ENCODE assay signal across 15 mouse cellular contexts in genomic region chr9:107325904-107326303, GRCm38 (mm10). TPM values are rescaled to one million over a fixed set of nuclear protein-coding genes. Genes with fewer than 3 reads are reported as not detected.
A peak's percentile ranks its signal among the peaks of the same experiment; 100 is the strongest.
DNase-seq lines count a peak whose midpoint lies in the region; ATAC-seq and TF ChIP-seq lines count a peak whose summit lies in the region.
"Had no signal": no experiment of that assay in that cellular context is flagged by ENCODE, and none has a peak within 500 bp of the region (broad histone marks: within the 10 kb centered on the region; RNA-seq: fewer than 3 reads in every experiment).

No protein-coding gene starts in this region.

- in situ Hi-C loops in Patski (cut with MboI; ENCODE audit: low pct_unique_long_range_greater_than_20kb): no loop called here

- WGBS in heart, adult 2 months: 35% methylated on average over 7 of the region's 7 CpGs
- WGBS in forebrain, embryonic 14.5 days: 93% methylated on average over 7 of the region's 7 CpGs

- peaks cover 2% of the 10 kb centered on the region for H3K36me3 ChIP-seq in heart, adult 2 months (ENCODE audit: control insufficient read depth, insufficient read depth, low read length)
- H3K36me3 ChIP-seq in forebrain, embryonic 14.5 days (ENCODE audit: control insufficient read depth, insufficient read depth, low read length): 0 out of 2 replicates have a peak, but pooled peaks cover 7% of the 10 kb centered on the region

- H3K27me3 ChIP-seq in heart, adult 2 months (ENCODE audit: control insufficient read depth, insufficient read depth, low read length): no peaks in the 10 kb centered on the region
- H3K27me3 ChIP-seq in Patski: no peaks in the 10 kb centered on the region
- H3K27me3 ChIP-seq in forebrain, embryonic 14.5 days (replicated peaks; ENCODE audit: control insufficient read depth, insufficient read depth, low read length): no peaks in the 10 kb centered on the region
- H3K27me3 ChIP-seq: hindbrain, embryonic 12.5 days had no signal

- H3K9ac ChIP-seq in heart, adult 2 months (ENCODE audit: low read depth, low read length): no peak overlapping the region
- no peak overlapping the region for H3K9ac ChIP-seq in forebrain, embryonic 14.5 days (ENCODE audit: low read length)
- H3K9ac ChIP-seq: hindbrain, embryonic 12.5 days had no signal

- CTCF ChIA-PET in Patski (lab: Charles Lee): interaction anchor here (0.9 to 2.9 kb wide), 6 partner anchors 10 to 29 kb away, joined by 3 to 15 read pairs (median 4); partner anchors contain the start of gene Cish

- H3K4me2 ChIP-seq in forebrain, embryonic 14.5 days (ENCODE audit: low read length): no peak overlapping the region
- H3K4me2 ChIP-seq: hindbrain, embryonic 12.5 days; liver, embryonic 11.5 days had no signal

- peak overlapping the region; percentile 73 for H3K27ac ChIP-seq in heart, adult 2 months
- no peak overlapping the region for H3K27ac ChIP-seq in forebrain, embryonic 14.5 days (ENCODE audit: low read depth, low read length)
- H3K27ac ChIP-seq: embryonic facial prominence, embryonic 10.5 days; hindbrain, embryonic 12.5 days had no signal

- H3K79me2 ChIP-seq in heart, adult 2 months (replicated peaks; ENCODE audit: control insufficient read depth, insufficient read depth, low read length): no peaks in the 10 kb centered on the region

- ATAC-seq in Patski: peak; percentile 37
- no peak for ATAC-seq in forebrain, embryonic 14.5 days

- 0 out of 2 replicates have a peak, but pooled peaks have one; percentile 39 for TF ChIP-seq EP300 in heart, adult 2 months (IDR thresholded peaks at IDR 0.05; ENCODE audit: insufficient read depth, low read depth, low read length)

- POLR2A ChIA-PET in Patski (lab: Charles Lee): interaction anchor here (0.6 to 6.5 kb wide), 6 partner anchors 9 to 28 kb away, joined by 3 to 54 read pairs (median 6); partner anchors contain the start of gene Cish

- no peak for TF ChIP-seq POLR2A in heart, adult 2 months (IDR thresholded peaks at IDR 0.05; ENCODE audit: insufficient read depth, low read depth, low read length)

- H3K4me1 ChIP-seq in heart, adult 2 months (ENCODE audit: control insufficient read depth, insufficient read depth, low read length): peaks cover 17% of the 10 kb centered on the region
- H3K4me1 ChIP-seq in forebrain, embryonic 14.5 days (ENCODE audit: control insufficient read depth, insufficient read depth, low read length): no peaks in the 10 kb centered on the region
- H3K4me1 ChIP-seq: forebrain, embryonic 10.5 days; hindbrain, embryonic 12.5 days had no signal

- intact Hi-C loops in heart, adult 2 months (cut with DNase I): loop anchor here (2.0 kb wide), 1 partner anchor 27 kb away; no protein-coding TSS in a partner anchor

- TF ChIP-seq CTCF in heart, adult 2 months (IDR thresholded peaks at IDR 0.05): no peak
- TF ChIP-seq CTCF in Patski (IDR thresholded peaks at IDR 0.05): no peak

- no peaks in the 10 kb centered on the region for H3K9me3 ChIP-seq in forebrain, embryonic 14.5 days (replicated peaks; ENCODE audit: control insufficient read depth, low read length)
- H3K9me3 ChIP-seq: embryonic facial prominence, embryonic 10.5 days; forebrain, embryonic 10.5 days; hindbrain, embryonic 12.5 days had no signal

- no peak overlapping the region for H3K4me3 ChIP-seq in heart, adult 2 months
- no peak overlapping the region for H3K4me3 ChIP-seq in forebrain, embryonic 14.5 days (ENCODE audit: low read depth, low read length)
- H3K4me3 ChIP-seq: embryonic facial prominence, embryonic 10.5 days; forebrain, embryonic 10.5 days; hindbrain, embryonic 12.5 days had no signal

- peak; percentile 63 to 78 for DNase-seq in heart, adult 2 months
- DNase-seq in heart, adult 8-10 months (ENCODE audit: low spot score): no peak
- no peak for DNase-seq in Patski (ENCODE audit: low read depth, low spot score)
- peak; percentile 69 for DNase-seq in gastrocnemius, postnatal 25 days
- DNase-seq in lung, postnatal 10 days: peak; percentile 55
- no peak for DNase-seq in forebrain, embryonic 14.5 days (ENCODE audit: low spot score)
- no peak for DNase-seq in ovary, postnatal 14 days (ENCODE audit: low spot score)
- no peak for DNase-seq in layer of hippocampus, postnatal 25 days (ENCODE audit: extremely low spot score in 1 of 2, low spot score in 1 of 2)
- DNase-seq: cerebellum, postnatal 14 days had no signal

RNA-seq across cellular contexts. Expression of gene Hemk1, which starts 12.2 kb away (rescaled TPM):
- total RNA-seq in heart, adult 2 months (2021): 10 to 100 TPM; 21.2 to 21.4 TPM
- polyA plus RNA-seq in heart, adult 2 months (2012; rRNA removed): 30.3 and 37.0 TPM in 2 replicates
- total RNA-seq in heart, adult 8-10 months (2022): 10 to 100 TPM; 17.3 to 24.0 (median 19.9) TPM
- polyA plus RNA-seq in Patski (2021): 19.2 TPM
- 10 to 100 TPM; 12.8 to 15.7 TPM for total RNA-seq in gastrocnemius, postnatal 25 days (2021)
- 14.0 and 15.7 TPM in 2 replicates for polyA plus RNA-seq in forebrain, embryonic 14.5 days (2014; fragmentation: Nextera tagmentation; extraction: Ambion mirVana)
- 10 to 100 TPM; 16.5 to 18.2 TPM for total RNA-seq in layer of hippocampus, postnatal 25 days (2021)

RNA-seq across cellular contexts. Expression of gene 6430571L13Rik, which starts 14.5 kb away (rescaled TPM):
- total RNA-seq in heart, adult 2 months (2021): 1 to 10 TPM; 5.2 to 6.5 TPM
- 4.1 and 5.0 TPM in 2 replicates for polyA plus RNA-seq in heart, adult 2 months (2012; rRNA removed)
- 10 to 100 TPM in 1 of 4 experiments, 1 to 10 TPM in 3; 5.6 to 10.3 (median 6.4) TPM for total RNA-seq in heart, adult 8-10 months (2022)
- polyA plus RNA-seq in Patski (2021): 1.2 TPM
- 10 to 100 TPM; 34.1 to 44.0 TPM for total RNA-seq in gastrocnemius, postnatal 25 days (2021)
- 2.0 and 2.3 TPM in 2 replicates for polyA plus RNA-seq in forebrain, embryonic 14.5 days (2014; fragmentation: Nextera tagmentation; extraction: Ambion mirVana)
- total RNA-seq in layer of hippocampus, postnatal 25 days (2021): 1 to 10 TPM; 2.1 to 2.3 TPM
- total RNA-seq: monocyte, adult 5-6 weeks; neutrophil, adult 5-6 weeks had no signal

RNA-seq across cellular contexts. Expression of gene Cish, which starts 30.1 kb away (rescaled TPM):
- 100 to 1,000 TPM; 151 to 167 TPM for total RNA-seq in heart, adult 2 months (2021)
- 89.8 and 118 TPM in 2 replicates for polyA plus RNA-seq in heart, adult 2 months (2012; rRNA removed)
- total RNA-seq in heart, adult 8-10 months (2022): 100 to 1,000 TPM in 3 of 4 experiments, 10 to 100 TPM in 1; 87.1 to 234 (median 146) TPM
- polyA plus RNA-seq in Patski (2021): 119 TPM
- total RNA-seq in gastrocnemius, postnatal 25 days (2021): 100 to 1,000 TPM in 1 of 2 experiments, 1 to 10 TPM in 1; 2.3 to 100 TPM
- polyA plus RNA-seq in forebrain, embryonic 14.5 days (2014; fragmentation: Nextera tagmentation; extraction: Ambion mirVana): 4.9 and 7.0 TPM in 2 replicates
- 1 to 10 TPM; 2.6 to 2.8 TPM for total RNA-seq in layer of hippocampus, postnatal 25 days (2021)

RNA-seq across cellular contexts. Expression of gene Mapkapk3, which starts 36.2 kb away (rescaled TPM):
- 10 to 100 TPM; 29.0 to 36.0 TPM for total RNA-seq in heart, adult 2 months (2021)
- polyA plus RNA-seq in heart, adult 2 months (2012; rRNA removed): 26.1 and 40.8 TPM in 2 replicates
- 10 to 100 TPM; 27.2 to 38.4 (median 32.0) TPM for total RNA-seq in heart, adult 8-10 months (2022)
- polyA plus RNA-seq in Patski (2021): 14.5 TPM
- total RNA-seq in gastrocnemius, postnatal 25 days (2021): 10 to 100 TPM; 27.7 to 32.1 TPM
- 1.4 and 1.9 TPM in 2 replicates for polyA plus RNA-seq in forebrain, embryonic 14.5 days (2014; fragmentation: Nextera tagmentation; extraction: Ambion mirVana)
- total RNA-seq in layer of hippocampus, postnatal 25 days (2021): 1 to 10 TPM; 2.1 to 3.1 TPM

Comparison
In these comparisons a context has a peak if more than half of its experiments do, and no peak if none do; other contexts are left out.
1. DNase-seq: peak in heart, adult 2 months (2 of 2), gastrocnemius, postnatal 25 days (single experiment) and lung, postnatal 10 days (single experiment); none in heart, adult 8-10 months (single experiment), Patski (single experiment), forebrain, embryonic 14.5 days (single experiment), ovary, postnatal 14 days (single experiment) and layer of hippocampus, postnatal 25 days (0 of 2).